Mouse (Mus musculus) spleen, adult 2 months (tissue): ENCODE data around the gene Nrxn1.

Experiments
- CTCF ChIP-seq: fragments of 200-500 bp; IDR thresholded peaks from 2 replicates; pipeline ENCODE4 v1.5.1; 2011; ENCODE audit warnings: mild to moderate bottlenecking, inconsistent platforms; ENCODE audit not compliant: insufficient read depth, insufficient read length, insufficient replicate concordance; ENCODE audit errors: extremely low read depth
- POLR2A ChIP-seq: fragments of 200-500 bp; IDR thresholded peaks from 2 replicates; pipeline ENCODE4 v1.6.1; 2011; ENCODE audit warnings: low read depth, low read length, inconsistent platforms

GRCm38 (mm10) chr17:90676676-90677075, 416.2 kb downstream of the Nrxn1 start:
- TF ChIP-seq CTCF (no peak), POLR2A (no peak)
